Mouse (Mus musculus) adrenal gland, postnatal 10 days (tissue): ENCODE data around the gene Mup2. TPM values are rescaled to one million over a fixed set of nuclear protein-coding genes. Genes with fewer than 3 reads are reported as not detected.
"Not testable (repeated sequence)": the region's sequence is repeated elsewhere in the genome, so short reads cannot be mapped to it uniquely, and the experiment has no call there.

Experiments
- DNase-seq: peaks from one replicate; pipeline ENCODE4 v3.0.0; 2021; ENCODE audit warnings: mixed read lengths
- long read RNA-seq, 2 experiments: library from polyadenylated mRNA; stranded (forward); transcript quantifications; one replicate each; pipeline ENCODE4 v2.0.0; 2021
- total RNA-seq, 2 experiments: library from RNA; stranded (reverse); gene quantifications; 2 replicates each; pipeline ENCODE4 v1.2.3; 2021

Mup2 gene
- not detected for total RNA-seq
- long read RNA-seq, experiment 1: 0 reads
- long read RNA-seq, experiment 2: 0 reads

GRCm38 (mm10) chr4:60154189-60154588 lies at the start of gene Mup2:
TSS of gene Mup2 (minus strand) at chr4:60154289.
- DNase-seq: not testable (repeated sequence)

Other genes with a start within 250 kb of the Mup2 start
- gene Slc46a2, start 239.2 kb downstream of the Mup2 start, total RNA-seq: not detected
- not detected for gene Mup4, start 193.6 kb downstream of the Mup2 start, total RNA-seq
- gene Mup6, start 190.0 kb downstream of the Mup2 start, total RNA-seq: not detected
- gene Mup7, start 83.8 kb downstream of the Mup2 start, total RNA-seq: not detected
- gene Mup8, start 68.3 kb upstream of the Mup2 start, total RNA-seq: not detected